Mouse (Mus musculus): ENCODE measurements at regions not wholly inside any gene's neighbourhood (a gene's known extent, or its start where the extent isn't known, plus 50 kb on each side); places are given as distances from the start of the nearest gene placed in this dataset.

DNA sequence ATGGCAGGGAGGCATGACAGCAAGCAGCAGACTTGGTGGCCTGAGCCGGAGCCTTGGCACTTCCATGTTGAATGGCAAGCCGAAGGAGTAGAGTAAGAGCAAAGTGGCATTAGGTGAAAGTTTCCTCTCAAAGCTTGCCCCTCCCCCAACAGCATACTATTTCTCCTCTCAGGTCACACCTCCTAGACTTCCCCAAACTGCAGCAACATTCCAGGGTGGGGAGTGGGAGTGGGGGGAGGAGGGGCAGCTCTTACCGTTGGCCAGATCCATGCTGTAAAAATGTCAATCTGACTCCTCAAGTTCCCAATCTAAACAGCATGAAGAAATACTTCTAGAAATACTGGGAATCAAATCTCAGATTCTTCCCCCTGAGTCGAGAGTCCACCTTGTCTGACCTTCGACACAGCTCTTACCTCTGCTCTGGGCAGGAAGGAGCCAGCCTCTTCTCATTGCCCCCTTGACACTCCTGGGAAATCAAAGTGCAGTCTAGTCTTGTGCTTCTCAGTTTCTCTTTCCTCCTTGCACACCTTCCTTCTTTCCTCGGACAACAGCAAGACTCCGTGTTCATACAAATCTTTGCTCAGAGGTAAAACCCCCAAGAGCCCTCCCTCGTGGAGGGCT, 794.9 kb upstream of the BB014433 start:
- Histone ChIP-seq H3K4me2 (replicated peaks; ENCODE audit: low read depth) (peak overlapping the region; percentile 39), H3K27ac (ENCODE audit: low read depth, low read length) (no peak overlapping the region), H3K9me3 (ENCODE audit: control insufficient read depth) (no peaks in the 10 kb centered on the region), H3K36me3 (ENCODE audit: control insufficient read depth, insufficient read depth) (no peaks in the 10 kb centered on the region), H3K9ac (ENCODE audit: low read depth, low read length) (no peak overlapping the region), H3K4me1 (replicated peaks; ENCODE audit: control insufficient read depth, insufficient read depth, low read length) (no peaks in the 10 kb centered on the region), H3K4me3 (ENCODE audit: low read depth, low read length) (no peak overlapping the region), H3K27me3 (replicated peaks; ENCODE audit: control insufficient read depth, insufficient read depth, low read length) (no peaks in the 10 kb centered on the region)
- TF ChIP-seq CTCF (IDR thresholded peaks at IDR 0.05; ENCODE audit: low read depth): no peak
- peak; percentile 93 for ATAC-seq
- 48% methylated on average over 8 of the region's 8 CpGs for WGBS

DNA sequence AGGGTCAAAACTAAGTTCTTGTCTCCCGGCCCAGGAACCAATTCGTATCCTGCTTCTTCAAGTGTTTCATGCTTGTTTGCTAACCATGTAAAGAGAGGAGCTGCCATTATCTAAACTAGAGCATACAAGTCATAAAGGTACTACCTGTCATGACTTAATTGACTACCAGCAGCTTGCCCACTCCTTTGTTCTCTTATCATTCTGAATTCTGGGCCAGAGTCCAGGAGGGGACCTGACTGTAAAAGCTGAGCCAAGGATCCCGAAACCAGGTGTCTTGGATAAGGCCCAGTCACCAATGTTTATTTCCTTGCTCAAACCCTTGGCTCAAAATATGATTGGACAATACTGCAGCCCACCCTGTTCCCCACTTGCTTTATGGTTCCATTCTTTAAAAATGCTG, 786.9 kb upstream of the BB014433 start:
- H3K36me3 ChIP-seq (ENCODE audit: control insufficient read depth, insufficient read depth): no peaks in the 10 kb centered on the region
- H3K4me3 ChIP-seq (ENCODE audit: low read depth, low read length): no peak overlapping the region
- peak; percentile 60 for ATAC-seq
- no peaks in the 10 kb centered on the region for H3K9me3 ChIP-seq (ENCODE audit: control insufficient read depth)
- no peak for TF ChIP-seq CTCF (IDR thresholded peaks at IDR 0.05; ENCODE audit: low read depth)
- 27% methylated on average over 3 of the region's 3 CpGs for WGBS
- H3K27ac ChIP-seq (ENCODE audit: low read depth, low read length): no peak overlapping the region
- no peak overlapping the region for H3K4me2 ChIP-seq (replicated peaks; ENCODE audit: low read depth)
- no peaks in the 10 kb centered on the region for H3K27me3 ChIP-seq (replicated peaks; ENCODE audit: control insufficient read depth, insufficient read depth, low read length)
- no peak overlapping the region for H3K9ac ChIP-seq (ENCODE audit: low read depth, low read length)
- H3K4me1 ChIP-seq (replicated peaks; ENCODE audit: control insufficient read depth, insufficient read depth, low read length): no peaks in the 10 kb centered on the region

DNA sequence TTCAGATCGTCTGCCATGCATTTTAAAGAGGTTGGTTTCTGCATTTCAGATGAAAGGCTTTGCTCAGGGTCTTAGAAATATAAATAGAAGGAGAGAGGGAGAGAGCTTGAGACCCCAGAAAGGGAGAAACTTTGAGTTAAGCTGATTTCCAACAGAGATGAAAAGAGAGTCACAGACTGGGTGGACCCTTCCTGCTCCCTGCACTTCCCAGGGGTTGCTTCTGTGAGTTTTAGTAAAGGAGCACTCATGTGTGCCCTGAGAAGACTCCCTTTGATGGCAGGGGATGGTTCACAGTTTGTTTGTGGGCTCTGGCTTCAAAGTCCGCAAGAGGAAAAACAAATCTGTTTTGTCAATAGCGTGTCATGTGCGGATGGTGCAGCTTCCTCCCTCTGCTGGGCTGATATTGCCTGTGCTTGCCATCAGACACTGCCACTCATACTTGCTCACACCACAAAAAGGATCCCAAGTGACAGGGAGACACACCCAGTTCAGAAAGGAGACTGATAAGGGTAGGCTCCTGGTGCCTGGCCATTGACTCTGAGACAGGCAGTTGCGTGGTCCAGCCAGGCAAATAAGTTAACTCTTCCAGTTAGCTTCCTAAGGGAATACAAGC, 775.8 kb upstream of the BB014433 start:
- 0 out of 2 replicates have a peak, but pooled peaks have one; percentile 1 for TF ChIP-seq CTCF (IDR thresholded peaks at IDR 0.05; ENCODE audit: low read depth)
- Histone ChIP-seq H3K4me1 (replicated peaks; ENCODE audit: control insufficient read depth, insufficient read depth, low read length) (no peaks in the 10 kb centered on the region), H3K27me3 (replicated peaks; ENCODE audit: control insufficient read depth, insufficient read depth, low read length) (no peaks in the 10 kb centered on the region), H3K9ac (ENCODE audit: low read depth, low read length) (no peak overlapping the region), H3K4me3 (ENCODE audit: low read depth, low read length) (no peak overlapping the region), H3K36me3 (ENCODE audit: control insufficient read depth, insufficient read depth) (no peaks in the 10 kb centered on the region), H3K27ac (ENCODE audit: low read depth, low read length) (no peak overlapping the region), H3K4me2 (replicated peaks; ENCODE audit: low read depth) (no peak overlapping the region), H3K9me3 (ENCODE audit: control insufficient read depth) (no peaks in the 10 kb centered on the region)
- ATAC-seq: no peak
- WGBS: 23% methylated on average over 5 of the region's 5 CpGs

DNA sequence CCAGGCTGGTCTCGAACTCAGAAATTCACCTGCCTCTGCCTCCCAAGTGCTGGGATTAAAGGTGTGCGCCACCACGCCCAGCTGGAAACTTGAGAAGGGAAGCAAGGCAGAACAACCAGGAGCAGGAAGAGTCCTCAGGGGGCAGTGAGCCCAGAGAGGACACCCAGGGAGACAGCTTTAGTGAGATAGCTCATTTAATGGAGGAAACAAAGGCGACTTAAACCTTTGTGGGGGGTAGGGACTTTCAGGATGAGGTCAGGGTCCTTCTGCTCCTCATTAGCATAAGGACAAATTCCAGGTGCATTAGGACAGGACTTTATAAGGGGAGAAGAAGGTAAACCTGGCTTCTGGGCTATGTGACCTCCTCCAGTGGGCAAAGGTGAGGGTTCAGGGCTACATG, 742.5 kb upstream of the BB014433 start:
- no peak for TF ChIP-seq CTCF (IDR thresholded peaks at IDR 0.05; ENCODE audit: low read depth)
- Histone ChIP-seq H3K4me2 (replicated peaks; ENCODE audit: low read depth) (no peak overlapping the region), H3K4me3 (ENCODE audit: low read depth, low read length) (no peak overlapping the region), H3K9me3 (ENCODE audit: control insufficient read depth) (no peaks in the 10 kb centered on the region), H3K9ac (ENCODE audit: low read depth, low read length) (no peak overlapping the region), H3K27ac (ENCODE audit: low read depth, low read length) (no peak overlapping the region), H3K36me3 (ENCODE audit: control insufficient read depth, insufficient read depth) (no peaks in the 10 kb centered on the region), H3K27me3 (replicated peaks; ENCODE audit: control insufficient read depth, insufficient read depth, low read length) (no peaks in the 10 kb centered on the region), H3K4me1 (replicated peaks; ENCODE audit: control insufficient read depth, insufficient read depth, low read length) (no peaks in the 10 kb centered on the region)
- 84% methylated on average over 4 of the region's 4 CpGs for WGBS
- no peak for ATAC-seq
